Mouse (Mus musculus) kidney, adult 2 months (tissue): Measurements from ENCODE around the gene Mcm3.

Experiments
- CTCF ChIP-seq: fragments of 200-500 bp; conservative IDR thresholded peaks from 2 replicates; pipeline ENCODE4 v1.5.1; 2011; ENCODE audit warnings: low read depth, mild to moderate bottlenecking, control low read depth, low read length, moderate library complexity, mixed read lengths; ENCODE audit not compliant: insufficient read depth, insufficient read length
- POLR2A ChIP-seq: fragments of 200-500 bp; IDR thresholded peaks from one replicate; pipeline ENCODE4 v1.6.1; 2011; ENCODE audit warnings: low read depth, low read length, control low read depth

- no peak for TF ChIP-seq POLR2A
- no peak for TF ChIP-seq CTCF
These were observed 847 bp upstream of the Mcm3 start for GRCm38 (mm10) chr1:20820959-20821358.
